Mouse (Mus musculus) adrenal gland, adult (tissue): ENCODE measurements at regions not wholly inside any gene's neighbourhood (a gene's known extent, or its start where the extent isn't known, plus 50 kb on each side); places are given as distances from the start of the nearest gene placed in this dataset.

Experiments
- DNase-seq, 2 experiments: peaks; one replicate each; pipeline ENCODE4 v3.0.0; 2022 to 2023; ENCODE audit warnings: low spot score in 1 of 2; ENCODE audit not compliant: inconsistent age in 2 of 2

DNA sequence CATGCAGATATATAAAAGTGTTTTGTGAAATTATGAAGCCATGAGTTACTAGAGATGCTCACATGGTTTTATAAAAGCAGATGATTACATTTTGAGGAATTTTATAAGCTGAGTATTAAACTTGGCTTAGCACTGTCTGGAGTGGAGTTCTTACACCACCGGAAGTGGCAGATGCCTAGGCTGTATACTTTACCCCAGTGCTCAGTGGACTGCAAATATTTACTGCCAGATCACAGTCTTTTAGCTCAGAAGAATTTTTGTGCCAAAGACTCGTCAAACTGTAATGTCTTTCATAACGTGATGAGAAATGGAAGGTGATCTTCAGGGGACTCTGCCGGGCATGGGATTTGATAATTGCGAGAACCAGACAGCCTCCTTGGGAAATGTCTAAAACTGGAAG lies 136.1 kb upstream of the 9330182O14Rik start:
- no peak for DNase-seq

DNA sequence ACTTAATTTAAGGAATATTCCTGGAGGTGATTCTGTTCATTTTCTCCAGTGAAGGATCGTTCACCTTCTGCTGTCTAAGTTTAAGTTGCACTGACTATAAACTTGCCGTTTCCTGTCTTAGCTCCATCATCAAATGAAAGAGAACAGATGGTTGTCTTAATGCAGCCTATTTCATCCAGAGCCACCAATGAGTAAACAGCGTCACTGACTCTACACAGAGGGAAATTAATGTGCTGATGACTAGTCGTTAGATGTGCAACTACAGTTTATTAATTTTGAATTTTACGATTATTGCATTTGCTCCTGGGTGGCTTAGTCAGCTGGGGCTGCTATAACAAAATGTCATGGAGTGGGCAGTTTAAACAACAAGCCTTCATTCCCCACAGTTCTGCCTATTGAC lies 134.1 kb upstream of the 9330182O14Rik start:
- no peak for DNase-seq

DNA sequence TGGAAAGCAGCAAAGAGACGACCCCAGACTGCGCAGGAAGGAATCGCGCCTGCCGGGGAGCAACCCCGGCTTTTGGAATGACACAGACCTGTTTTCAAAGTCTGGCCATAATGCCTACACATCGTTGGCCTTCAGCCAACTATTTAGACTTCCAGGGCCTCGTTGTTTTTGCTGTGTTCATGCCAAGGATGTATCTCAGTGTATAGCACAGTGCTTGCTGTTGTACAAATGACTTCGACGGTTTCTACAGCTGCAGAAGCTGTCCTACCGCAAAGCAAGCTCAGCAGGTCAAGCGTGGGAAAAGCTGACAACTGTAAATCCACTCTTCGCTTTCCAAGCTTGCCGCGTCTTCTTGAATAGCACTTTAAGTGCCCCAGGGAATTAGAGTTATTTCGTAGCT lies 129.1 kb upstream of the 9330182O14Rik start:
- DNase-seq: no peak

DNA sequence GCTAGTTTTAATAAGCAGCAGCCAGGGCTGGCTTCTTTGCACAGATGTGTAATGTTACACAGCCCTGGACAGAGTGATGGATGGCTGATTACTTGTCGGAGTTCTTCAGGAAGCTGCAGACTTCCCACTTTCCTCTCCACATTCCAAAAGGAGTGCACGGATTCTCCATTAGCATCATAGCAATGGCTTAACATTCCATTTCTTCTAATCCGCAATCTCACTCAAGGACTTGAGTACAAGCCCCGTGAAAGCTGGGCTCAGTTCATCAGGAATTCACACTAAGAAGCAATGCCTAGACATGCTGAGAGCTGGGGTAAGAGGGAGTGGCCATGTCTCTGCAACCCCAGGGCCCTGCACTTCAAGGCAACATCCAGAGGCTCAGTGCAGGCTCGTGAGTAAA lies 126.3 kb upstream of the 9330182O14Rik start:
- DNase-seq: no peak

DNA sequence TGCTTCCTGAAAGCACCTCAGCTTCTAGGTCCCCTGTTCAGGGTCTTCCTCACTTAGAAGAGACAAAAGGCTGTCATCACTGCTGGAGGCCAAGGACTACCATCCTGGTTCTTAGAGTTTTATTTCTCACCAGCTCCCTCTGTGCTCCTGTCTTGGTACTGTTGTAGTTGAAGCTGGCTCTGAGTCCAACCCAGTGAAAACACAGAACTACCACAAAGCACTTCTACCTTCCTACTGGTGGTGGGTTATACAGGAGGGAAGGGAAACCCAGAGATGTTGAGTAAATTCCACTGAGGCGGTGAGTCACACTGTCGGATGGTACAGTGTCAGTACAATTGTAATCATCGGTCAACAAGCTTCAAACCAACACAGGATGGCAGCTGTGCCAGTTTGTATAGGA lies 120.3 kb upstream of the 9330182O14Rik start:
- no peak for DNase-seq

DNA sequence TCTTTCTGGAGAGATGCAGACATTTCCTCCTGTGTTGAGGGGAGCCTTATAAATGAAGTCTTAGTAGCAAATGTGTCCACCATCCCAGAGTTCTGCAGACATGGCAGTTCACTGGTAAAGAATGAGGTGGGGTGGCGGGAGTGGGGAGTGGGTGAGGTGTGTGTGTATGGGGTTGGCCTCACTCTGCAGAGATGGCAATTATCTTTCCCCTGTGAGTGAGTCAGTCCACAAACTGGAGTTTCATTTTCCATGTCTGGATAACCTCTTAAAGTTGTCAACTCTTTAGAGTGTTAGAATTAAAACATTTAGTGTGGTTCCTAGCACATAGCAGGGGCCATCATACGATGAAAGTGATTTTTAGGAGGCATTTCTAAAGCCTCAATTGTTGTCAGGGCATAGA lies 117.1 kb upstream of the 9330182O14Rik start:
- no peak for DNase-seq

DNA sequence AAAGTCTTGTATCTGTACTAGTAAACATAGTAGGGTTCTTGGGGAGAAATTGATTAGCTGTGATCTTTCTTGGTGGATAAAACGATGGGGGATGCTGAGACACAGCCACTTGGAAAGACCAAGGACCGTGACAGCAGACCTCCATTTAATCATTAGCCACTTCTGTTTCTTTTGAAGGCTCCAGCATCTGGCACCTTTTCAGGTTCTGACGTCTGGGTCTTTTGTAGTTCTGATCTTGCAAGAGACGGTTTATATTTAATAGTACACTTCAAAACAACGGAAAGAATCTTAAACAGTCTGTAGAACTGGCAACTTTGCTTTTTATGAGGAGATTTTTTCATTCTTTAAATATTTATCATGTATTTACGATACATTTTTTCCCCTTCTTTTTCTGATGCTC lies 116.6 kb upstream of the 9330182O14Rik start:
- no peak for DNase-seq

DNA sequence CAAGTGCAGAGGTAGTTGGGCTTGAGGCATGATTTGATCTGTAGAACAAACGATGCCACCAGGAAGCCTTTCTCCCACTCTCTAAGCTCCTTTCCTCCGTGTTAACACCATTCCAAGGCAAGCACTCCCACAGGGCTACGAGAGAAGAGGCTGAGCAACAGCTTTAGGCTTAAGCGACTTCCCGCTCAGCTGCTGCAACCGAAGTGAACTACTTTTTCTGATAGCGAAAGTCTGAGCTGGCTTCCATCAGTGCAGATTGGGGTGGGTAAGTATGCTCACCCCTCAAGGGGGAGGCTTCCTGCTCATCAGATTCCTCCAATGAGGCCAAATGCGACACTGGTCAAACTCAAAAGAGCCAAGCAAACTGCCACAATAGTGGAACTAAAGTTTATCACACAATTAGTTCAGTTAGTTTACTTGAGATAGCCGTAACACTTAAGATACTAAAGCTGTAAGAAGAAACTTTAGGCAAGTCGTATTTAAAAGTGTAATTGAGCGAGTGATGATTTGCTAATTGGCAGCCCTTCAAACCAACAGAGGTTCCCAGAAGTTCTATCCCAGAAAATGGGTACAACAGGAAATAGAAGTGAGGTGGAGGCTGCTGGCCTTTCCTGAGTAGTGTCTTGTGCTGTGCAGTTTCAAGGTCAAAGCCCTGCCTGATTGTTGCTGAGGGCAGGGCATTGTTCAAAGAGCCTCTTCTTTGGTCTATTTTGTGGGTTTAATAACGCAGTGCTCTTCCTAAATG lies 115.9 kb upstream of the 9330182O14Rik start:
- no peak for DNase-seq

DNA sequence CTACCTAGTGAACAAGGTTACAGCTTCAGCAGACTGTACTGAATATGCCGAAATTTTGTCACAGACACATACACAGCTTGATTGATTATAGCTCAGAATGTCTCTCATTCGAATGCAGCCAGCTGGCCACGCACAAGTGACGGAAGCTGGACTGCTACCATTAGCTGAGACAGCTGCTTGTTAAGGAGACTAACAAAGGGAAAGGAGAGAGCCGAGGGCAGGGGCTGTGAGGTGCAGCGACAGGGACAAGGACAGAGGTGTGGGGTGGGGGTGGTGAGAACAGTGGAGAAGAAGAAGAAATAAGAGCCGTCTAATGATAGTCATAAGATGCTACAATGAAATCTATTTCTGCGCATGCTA lies 115.4 kb upstream of the 9330182O14Rik start:
- DNase-seq: no peak

DNA sequence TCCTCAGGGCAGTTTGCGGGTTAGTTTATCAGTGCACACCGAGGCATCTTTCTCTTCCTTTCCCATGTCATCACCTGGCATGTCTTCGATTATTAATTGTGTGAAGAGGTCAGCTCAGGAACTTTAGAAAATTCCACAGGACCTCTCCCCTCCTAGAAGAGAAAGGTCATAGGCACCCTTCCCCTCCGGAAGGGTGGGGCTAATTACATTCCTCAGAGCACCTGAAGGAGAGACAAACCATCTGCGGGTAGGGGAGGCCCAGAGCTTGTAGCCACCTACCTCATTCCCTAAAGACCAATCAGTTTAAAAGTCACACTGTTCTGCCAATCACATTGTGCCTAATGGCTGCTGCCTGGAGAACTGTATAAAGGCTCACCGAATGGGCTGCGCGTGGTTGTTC lies 114.9 kb upstream of the 9330182O14Rik start:
- DNase-seq: no peak

DNA sequence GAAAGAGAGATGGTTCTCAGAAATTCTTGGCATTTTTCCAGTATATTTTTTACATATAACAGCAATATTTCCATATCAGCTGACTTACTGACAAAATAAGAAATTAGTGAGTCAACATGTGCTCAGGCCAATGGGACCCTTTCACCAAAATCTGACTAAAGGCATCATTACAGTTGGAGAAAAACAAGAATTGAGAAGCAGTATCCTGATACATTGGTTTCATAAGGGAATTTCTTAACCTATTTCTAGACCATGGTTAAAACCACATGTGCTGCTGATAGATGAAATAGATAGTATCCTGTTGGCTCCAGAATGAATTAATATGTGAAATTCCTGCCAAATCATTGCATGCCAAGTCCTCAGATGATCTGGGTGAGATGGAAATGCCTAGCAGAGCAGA lies 114.1 kb upstream of the 9330182O14Rik start:
- DNase-seq: no peak

DNA sequence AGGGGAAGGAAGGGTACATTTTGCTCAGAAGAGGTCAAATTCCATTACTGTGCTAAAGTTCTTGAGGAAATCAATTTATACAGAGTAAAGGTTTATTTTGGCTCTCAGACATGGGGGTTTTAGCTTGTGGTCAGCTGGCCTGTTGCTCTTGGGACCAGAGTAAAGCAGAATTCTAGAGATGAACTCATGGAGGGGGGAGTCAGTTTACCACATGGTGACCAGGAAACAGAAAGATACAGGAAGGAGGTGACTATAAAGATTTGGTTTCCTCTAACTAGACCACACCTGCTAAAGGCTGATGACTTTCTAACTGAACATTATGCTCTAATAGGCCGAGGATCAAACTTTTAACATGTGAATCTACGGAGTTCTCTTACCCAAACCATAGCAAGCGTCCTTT lies 113.5 kb upstream of the 9330182O14Rik start:
- DNase-seq: no peak

DNA sequence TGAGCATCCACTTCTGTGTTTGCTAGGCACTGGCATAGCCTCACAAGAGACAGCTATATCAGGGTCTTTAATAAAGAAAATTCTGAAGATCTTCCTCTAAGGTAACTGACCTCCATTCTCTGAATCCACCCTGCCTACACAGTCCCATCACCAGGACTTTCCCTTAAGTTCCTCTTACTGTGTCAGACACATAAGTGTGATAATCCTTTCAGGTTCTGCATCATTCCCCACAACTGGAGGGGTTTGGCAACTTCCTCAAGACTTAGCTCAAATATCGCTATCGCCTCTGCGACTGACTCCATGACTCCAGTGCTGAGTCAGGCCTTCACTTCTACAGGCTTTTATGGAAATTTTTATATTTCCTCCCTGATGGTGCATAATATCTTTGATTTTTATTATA lies 111.0 kb upstream of the 9330182O14Rik start:
- DNase-seq: no peak

DNA sequence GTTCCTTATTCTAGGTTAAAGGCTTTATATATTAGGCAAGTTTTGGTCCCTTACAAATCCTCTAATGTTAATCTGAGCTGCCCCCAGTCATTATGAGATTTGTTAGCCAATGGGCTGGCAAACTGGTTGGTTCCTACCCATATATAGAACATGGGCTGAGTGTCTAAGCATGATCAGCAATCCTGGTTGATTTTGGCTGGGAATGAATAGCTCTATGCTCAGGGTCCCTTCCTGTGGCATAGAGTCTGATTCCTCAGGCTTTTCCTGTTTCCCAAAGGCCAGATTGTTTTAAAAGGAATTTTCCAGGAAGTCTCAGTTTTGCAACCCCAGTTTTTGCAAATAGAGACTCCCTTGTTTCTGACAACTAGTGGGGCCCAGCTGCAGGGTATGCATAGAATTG lies 102.1 kb upstream of the 9330182O14Rik start:
- no peak for DNase-seq

DNA sequence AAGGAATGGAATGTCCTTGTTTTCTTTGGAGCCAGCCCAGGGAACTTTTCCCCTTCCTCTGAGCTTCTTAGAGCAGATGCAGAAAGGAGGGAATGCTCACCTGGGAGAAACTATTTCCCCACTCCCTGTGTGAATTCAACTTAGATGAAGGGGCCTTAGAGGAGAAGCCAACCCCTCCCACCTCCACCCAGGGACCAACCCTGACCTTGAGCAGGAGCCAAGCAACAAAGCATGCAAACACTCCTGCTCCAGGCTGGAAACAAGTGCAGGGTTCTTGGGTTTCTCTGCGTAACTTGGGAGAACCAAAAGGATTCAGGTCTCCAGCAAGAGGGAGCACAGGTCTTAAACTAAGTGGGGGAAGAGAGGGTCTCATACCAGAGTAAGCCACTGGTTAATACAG lies 98.0 kb upstream of the 9330182O14Rik start:
- peak in 1 of 2 experiments; percentile 41 for DNase-seq

DNA sequence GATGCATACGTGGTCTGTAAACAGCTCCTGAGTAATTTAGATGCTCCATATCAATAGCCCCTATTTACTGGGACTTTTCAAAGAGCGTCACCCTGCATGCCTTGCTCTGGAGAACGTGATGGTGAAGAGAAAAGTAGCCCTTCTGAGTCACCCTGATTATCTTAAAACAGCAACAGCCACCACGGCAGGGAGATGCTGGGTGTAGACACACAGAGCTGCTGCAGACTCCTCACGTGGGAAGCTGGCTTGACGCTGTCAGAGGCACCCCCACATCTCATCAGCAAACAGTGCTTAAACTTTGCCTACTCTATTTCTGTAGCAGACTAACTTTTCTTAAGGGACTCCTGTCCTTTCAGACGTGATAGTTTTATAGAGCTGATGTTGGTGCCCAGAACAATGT lies 96.9 kb upstream of the 9330182O14Rik start:
- DNase-seq: no peak

DNA sequence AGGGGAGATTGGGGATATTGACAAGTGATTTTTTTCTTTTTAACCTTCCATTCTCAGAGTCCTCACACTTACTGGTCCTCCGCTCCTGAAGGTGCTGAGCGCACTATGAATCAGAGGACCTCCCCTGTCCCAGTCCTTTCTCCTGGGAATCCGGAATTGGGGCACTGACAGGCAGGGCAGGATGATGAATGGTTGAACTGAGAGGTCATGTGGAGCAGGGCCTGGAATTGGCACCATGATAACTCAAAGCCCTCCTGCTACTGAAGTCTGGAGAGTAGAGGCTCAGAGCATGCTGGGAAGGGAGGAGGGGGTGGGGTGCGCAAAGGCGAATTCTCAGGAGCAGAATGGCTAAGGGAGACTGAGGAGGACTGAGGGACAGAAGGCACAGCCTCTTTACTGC lies 87.9 kb upstream of the 9330182O14Rik start:
- no peak for DNase-seq

DNA sequence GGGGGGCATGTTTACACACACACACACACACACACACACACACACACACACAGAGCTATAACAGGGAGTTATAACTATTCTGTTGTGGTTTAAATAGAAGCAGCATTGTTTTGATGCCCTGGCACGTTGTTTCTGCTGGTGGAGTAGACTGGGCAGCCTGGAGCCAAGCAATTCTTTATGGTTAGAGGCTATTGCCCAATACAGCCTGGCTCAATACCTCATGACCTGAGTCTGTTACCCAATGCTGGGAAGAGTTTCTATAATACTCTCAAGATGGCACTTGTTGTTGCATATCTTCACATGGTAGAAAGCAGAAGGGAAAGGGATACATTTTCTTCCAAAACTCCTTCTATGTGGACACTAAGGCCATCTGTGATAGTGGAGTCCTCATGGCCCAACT lies 87.1 kb upstream of the 9330182O14Rik start:
- no peak for DNase-seq

DNA sequence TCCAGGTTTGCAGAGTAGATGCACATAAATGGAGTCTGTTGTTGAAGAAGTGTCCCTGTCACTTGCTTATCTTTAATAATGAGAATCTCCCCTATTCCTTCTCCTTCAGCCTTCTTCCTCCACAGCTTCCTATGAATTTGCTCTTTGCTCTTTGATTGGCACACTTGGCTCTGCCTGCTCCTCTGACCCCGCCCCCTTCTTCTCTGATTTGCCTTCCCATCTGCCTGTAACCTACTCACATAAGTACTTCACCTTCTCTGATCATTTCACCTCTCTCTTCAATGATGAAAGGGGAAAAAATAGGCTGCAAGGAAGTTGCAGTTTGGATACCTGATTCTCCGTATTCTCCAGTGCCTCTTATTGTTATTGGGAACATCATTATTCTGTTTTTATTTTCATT lies 66.1 kb upstream of the 9330182O14Rik start:
- no peak for DNase-seq

DNA sequence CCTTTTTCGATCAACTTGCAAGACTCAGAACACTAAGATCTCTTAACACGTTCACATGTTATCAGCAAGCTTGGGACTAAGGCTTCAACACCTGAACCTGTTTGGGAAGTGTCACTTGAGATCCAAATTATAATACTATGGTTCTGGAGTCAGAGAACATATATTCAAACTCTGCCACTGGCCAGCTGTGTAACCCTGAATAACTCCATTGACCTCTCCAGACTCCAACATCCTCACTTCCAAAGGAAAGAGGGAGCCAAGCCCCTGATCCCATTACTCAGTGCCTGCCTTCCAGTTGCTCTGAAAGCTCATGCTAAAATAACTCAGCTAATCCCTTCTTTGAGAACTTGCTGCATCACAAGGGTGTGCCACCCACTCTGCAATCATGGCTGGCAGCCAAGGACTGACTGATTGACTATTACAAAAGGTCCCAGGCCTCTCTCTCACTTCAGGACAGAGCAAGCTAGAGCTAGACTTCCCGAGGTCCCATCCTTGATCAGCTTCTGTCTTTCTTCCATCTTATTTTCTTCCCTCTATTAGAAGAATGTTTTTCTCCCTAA lies 58.8 kb upstream of the 9330182O14Rik start:
- DNase-seq: peak; percentile 8 to 48

DNA sequence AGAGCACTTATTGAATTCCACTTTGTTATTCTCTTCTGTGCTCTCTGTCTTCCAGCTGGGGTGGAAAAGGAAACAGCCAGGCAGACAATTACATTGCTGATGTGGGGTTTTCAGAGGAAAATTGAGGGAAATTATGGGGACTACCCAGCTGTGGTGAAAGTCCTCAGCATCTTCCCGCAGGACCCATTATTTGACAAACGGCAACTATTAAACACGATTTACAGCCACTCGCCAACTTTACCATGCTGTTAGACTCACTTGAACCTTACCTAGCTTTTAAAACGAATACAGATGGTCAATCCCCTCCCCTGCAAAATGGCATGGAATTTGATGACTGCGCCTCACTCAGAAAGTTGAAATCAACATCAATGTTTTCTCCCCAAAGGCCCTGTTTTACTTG lies 54.3 kb upstream of the 9330182O14Rik start:
- DNase-seq: no peak
